Comparison of ENCODE assay signal across 8 mouse cellular contexts in the genomic region with DNA sequence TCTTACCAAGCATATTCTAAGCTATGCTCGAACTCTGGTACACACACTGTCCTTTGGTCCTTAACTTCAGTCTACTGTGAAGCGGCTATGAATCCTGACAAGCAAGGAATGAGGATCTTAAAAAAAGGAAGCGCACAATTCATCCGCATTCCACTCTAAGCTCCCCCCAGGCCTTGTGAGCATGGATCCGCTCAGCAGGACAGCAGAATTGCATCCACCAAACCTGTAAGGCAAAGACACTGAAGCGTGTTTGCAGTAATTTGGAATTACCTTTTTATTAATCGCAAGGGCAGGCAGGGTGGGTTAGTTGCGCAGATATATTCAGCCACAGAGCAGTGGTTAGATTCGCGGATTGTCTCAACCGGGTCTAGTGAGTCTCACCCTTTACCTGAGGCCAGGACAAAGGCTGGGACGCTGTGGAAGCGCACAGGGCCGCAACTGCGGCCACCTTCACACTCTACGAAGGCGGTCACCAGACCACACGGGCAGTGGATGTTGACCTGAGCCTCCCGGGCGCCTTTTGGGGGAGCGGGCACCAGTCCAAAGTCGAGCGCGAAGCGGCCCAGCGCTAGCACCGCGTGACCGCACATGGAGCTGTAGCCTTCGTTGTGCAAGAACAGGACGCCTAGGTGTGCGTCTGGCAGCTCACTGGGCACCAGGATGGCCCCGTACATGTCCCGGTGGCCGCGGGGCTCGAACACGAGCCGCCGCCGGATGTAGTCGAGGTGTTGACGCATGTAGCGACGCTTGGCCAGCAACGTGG. TPM values are rescaled to one million over a fixed set of nuclear protein-coding genes. Genes with fewer than 3 reads are reported as not detected.
DNase-seq lines count a peak whose midpoint lies in the region; ATAC-seq lines count a peak whose summit lies in the region.

No protein-coding gene starts in this region.

- H3K4me2 ChIP-seq in forebrain, embryonic 13.5 days, result peak overlapping the region; percentile 76
- peak overlapping the region; percentile 92 for H3K4me2 ChIP-seq in lung, embryonic 16.5 days (ENCODE audit: low read depth, low read length)
- peak overlapping the region; percentile 83 for H3K4me2 ChIP-seq in stomach, embryonic 15.5 days

- peak overlapping the region; percentile 81 for H3K4me3 ChIP-seq in heart, embryonic 10.5 days
- peak overlapping the region; percentile 57 for H3K4me3 ChIP-seq in forebrain, embryonic 13.5 days
- H3K4me3 ChIP-seq in lung, embryonic 16.5 days (ENCODE audit: low read length), result peak overlapping the region; percentile 90
- H3K4me3 ChIP-seq in stomach, embryonic 15.5 days (replicated peaks), result peak overlapping the region; percentile 73

- peaks cover 29% of the 10 kb centered on the region for H3K4me1 ChIP-seq in heart, embryonic 10.5 days
- peaks cover 38% of the 10 kb centered on the region for H3K4me1 ChIP-seq in forebrain, embryonic 13.5 days
- H3K4me1 ChIP-seq in lung, embryonic 16.5 days (replicated peaks; ENCODE audit: control insufficient read depth, insufficient read depth, low read length), result peaks cover 24% of the 10 kb centered on the region
- 0 out of 2 replicates have a peak, but pooled peaks cover 3% of the 10 kb centered on the region for H3K4me1 ChIP-seq in stomach, embryonic 15.5 days

- H3K27me3 ChIP-seq in heart, embryonic 10.5 days (ENCODE audit: insufficient read depth, poor library complexity, severe bottlenecking), result no peaks in the 10 kb centered on the region
- no peaks in the 10 kb centered on the region for H3K27me3 ChIP-seq in forebrain, embryonic 13.5 days
- no peaks in the 10 kb centered on the region for H3K27me3 ChIP-seq in lung, embryonic 16.5 days (ENCODE audit: control insufficient read depth, insufficient read depth, low read depth, low read length)
- no peaks in the 10 kb centered on the region for H3K27me3 ChIP-seq in stomach, embryonic 15.5 days (replicated peaks)

- no peaks in the 10 kb centered on the region for H3K9me3 ChIP-seq in heart, embryonic 10.5 days
- no peaks in the 10 kb centered on the region for H3K9me3 ChIP-seq in forebrain, embryonic 13.5 days (replicated peaks)
- H3K9me3 ChIP-seq in lung, embryonic 16.5 days (ENCODE audit: control insufficient read depth, low read length), result no peaks in the 10 kb centered on the region
- no peaks in the 10 kb centered on the region for H3K9me3 ChIP-seq in stomach, embryonic 15.5 days

- H3K36me3 ChIP-seq in heart, embryonic 10.5 days, result no peaks in the 10 kb centered on the region
- no peaks in the 10 kb centered on the region for H3K36me3 ChIP-seq in forebrain, embryonic 13.5 days (ENCODE audit: poor library complexity, severe bottlenecking)
- H3K36me3 ChIP-seq in lung, embryonic 16.5 days (ENCODE audit: control insufficient read depth, insufficient read depth, low read length), result no peaks in the 10 kb centered on the region
- no peaks in the 10 kb centered on the region for H3K36me3 ChIP-seq in stomach, embryonic 15.5 days

- peak; percentile 6 for ATAC-seq in forebrain, embryonic 13.5 days
- peak; percentile 8 for ATAC-seq in lung, embryonic 16.5 days (ENCODE audit: low read depth)
- ATAC-seq in stomach, embryonic 15.5 days (ENCODE audit: insufficient read depth, low FRiP score, low read depth), result peak; percentile 1; the same call in 1 of the 2 replicates

- H3K27ac ChIP-seq in heart, embryonic 10.5 days, result peak overlapping the region; percentile 96
- peak overlapping the region; percentile 94 for H3K27ac ChIP-seq in forebrain, embryonic 13.5 days
- peak overlapping the region; percentile 83 for H3K27ac ChIP-seq in lung, embryonic 16.5 days (ENCODE audit: low read length)
- peak overlapping the region; percentile 80 for H3K27ac ChIP-seq in stomach, embryonic 15.5 days

- peak; percentile 88 for DNase-seq in heart, embryonic 10.5 days (ENCODE audit: low spot score)
- DNase-seq in heart, adult 8-10 months (ENCODE audit: low spot score), result no peak
- DNase-seq in MN1 (ENCODE audit: low spot score), result peak; percentile 49
- DNase-seq in kidney, adult 18-20 months, result peak; percentile 85
- DNase-seq in right cerebral cortex, postnatal 36 days (ENCODE audit: low spot score in 2 of 2), result no peak

- H3K9ac ChIP-seq in forebrain, embryonic 13.5 days, result peak overlapping the region; percentile 77
- H3K9ac ChIP-seq in lung, embryonic 16.5 days (ENCODE audit: low read length), result peak overlapping the region; percentile 83
- H3K9ac ChIP-seq in stomach, embryonic 15.5 days, result peak overlapping the region; percentile 37

- 3% methylated on average over 46 of the region's 46 CpGs for WGBS in heart, embryonic 10.5 days
- 4% methylated on average over 46 of the region's 46 CpGs for WGBS in forebrain, embryonic 13.5 days
- WGBS in lung, embryonic 16.5 days, result 4% methylated on average over 46 of the region's 46 CpGs
- 4% methylated on average over 46 of the region's 46 CpGs for WGBS in stomach, embryonic 15.5 days

RNA-seq across cellular contexts. Expression of a gene that starts 0.8 kb away (rescaled TPM):
- polyA plus RNA-seq in heart, embryonic 10.5 days (2016; fragmentation: Nextera tagmentation; extraction: Ambion mirVana), result 13.6 and 15.1 TPM in 2 replicates
- total RNA-seq in heart, adult 8-10 months (2022), result 1 to 10 TPM; 4.9 to 9.1 (median 8.1) TPM
- 6.9 and 7.7 TPM in 2 replicates for polyA plus RNA-seq in forebrain, embryonic 13.5 days (2015; fragmentation: Nextera tagmentation; extraction: Ambion mirVana)
- 19.8 and 22.0 TPM in 2 replicates for polyA plus RNA-seq in lung, embryonic 16.5 days (2015; fragmentation: Nextera tagmentation; extraction: Ambion mirVana)
- polyA plus RNA-seq in stomach, embryonic 15.5 days (2015; fragmentation: Nextera tagmentation; extraction: Ambion mirVana), result 15.8 and 16.4 TPM in 2 replicates

RNA-seq across cellular contexts. Expression of a gene that starts 0.9 kb away (rescaled TPM):
- 65.2 and 70.7 TPM in 2 replicates for polyA plus RNA-seq in heart, embryonic 10.5 days (2016; fragmentation: Nextera tagmentation; extraction: Ambion mirVana)
- 10 to 100 TPM; 21.1 to 24.8 (median 22.8) TPM for total RNA-seq in heart, adult 8-10 months (2022)
- polyA plus RNA-seq in forebrain, embryonic 13.5 days (2015; fragmentation: Nextera tagmentation; extraction: Ambion mirVana), result 112 and 116 TPM in 2 replicates
- polyA plus RNA-seq in lung, embryonic 16.5 days (2015; fragmentation: Nextera tagmentation; extraction: Ambion mirVana), result 65.0 and 71.4 TPM in 2 replicates
- 61.9 and 71.8 TPM in 2 replicates for polyA plus RNA-seq in stomach, embryonic 15.5 days (2015; fragmentation: Nextera tagmentation; extraction: Ambion mirVana)

RNA-seq across cellular contexts. Expression of a gene that starts 13.5 kb away (rescaled TPM):
- polyA plus RNA-seq in heart, embryonic 10.5 days (2016; fragmentation: Nextera tagmentation; extraction: Ambion mirVana), result 0.32 and 0.41 TPM in 2 replicates
- total RNA-seq in heart, adult 8-10 months (2022), result under 1 TPM; 0.26 to 0.41 (median 0.31) TPM
- polyA plus RNA-seq in forebrain, embryonic 13.5 days (2015; fragmentation: Nextera tagmentation; extraction: Ambion mirVana), result 1.4 and 1.5 TPM in 2 replicates
- 0.34 and 0.46 TPM in 2 replicates for polyA plus RNA-seq in lung, embryonic 16.5 days (2015; fragmentation: Nextera tagmentation; extraction: Ambion mirVana)
- polyA plus RNA-seq in stomach, embryonic 15.5 days (2015; fragmentation: Nextera tagmentation; extraction: Ambion mirVana), result 0.54 and 0.77 TPM in 2 replicates

Comparison
In these comparisons a context has a peak if more than half of its experiments do, and no peak if none do; other contexts are left out.
1. DNase-seq: peak in heart, embryonic 10.5 days (single experiment), MN1 (single experiment) and kidney, adult 18-20 months (single experiment); none in heart, adult 8-10 months (single experiment) and right cerebral cortex, postnatal 36 days (0 of 2).
2. Peak in every context shown above with its lines, with median percentiles within 50 percentile points of each other: H3K27ac ChIP-seq, H3K4me3 ChIP-seq, ATAC-seq, H3K4me2 ChIP-seq and H3K9ac ChIP-seq.